Mouse (Mus musculus) CH12.LX (cell line): ENCODE measurements around the gene Ube2c. TPM values are rescaled to one million over a fixed set of nuclear protein-coding genes. Genes with fewer than 3 reads are reported as not detected.

Experiments
- DNase-seq: peaks from one replicate; pipeline ENCODE4 v3.0.0-alpha.2; 2013; ENCODE audit errors: extremely low read depth
- H3K27ac ChIP-seq: 2 replicates; pipeline ENCODE4 v1.5.1; 2012; ENCODE audit warnings: low read depth, mild to moderate bottlenecking, control low read depth, moderate library complexity; ENCODE audit not compliant: insufficient read depth
- H3K27me3 ChIP-seq: replicated peaks from 2 replicates; pipeline ENCODE3; 2012; ENCODE audit warnings: inconsistent platforms
- H3K36me3 ChIP-seq, 2 experiments: replicated peaks in 1 of 2; 2 replicates each; pipeline versions ENCODE3 to v1.6.1; 2012; ENCODE audit warnings: inconsistent platforms in 1 of 2, low read length in 1 of 2, mild to moderate bottlenecking in 1 of 2, mixed read lengths in 1 of 2, moderate library complexity in 1 of 2; ENCODE audit not compliant: control insufficient read depth in 1 of 2, insufficient read depth in 1 of 2
- H3K4me1 ChIP-seq, 2 experiments: 2 replicates each; pipeline ENCODE4 v1.6.1; 2012; ENCODE audit warnings: inconsistent platforms in 1 of 2, moderate library complexity in 1 of 2; ENCODE audit not compliant: insufficient read depth in 2 of 2, control insufficient read depth in 1 of 2
- H3K4me2 ChIP-seq: 2 replicates; pipeline ENCODE4 v1.6.1; 2012; ENCODE audit warnings: low read depth, mild to moderate bottlenecking, control low read depth; ENCODE audit not compliant: poor library complexity, insufficient read depth, severe bottlenecking
- H3K4me3 ChIP-seq, 3 experiments: fragments of 150-350 bp in 1 of 3; sonication (generic) in 1 of 3; replicated peaks in 1 of 3; 2 replicates each; pipeline versions ENCODE3 to v1.5.1; 2011 to 2012; ENCODE audit warnings: low read depth in 2 of 3, low read length in 2 of 3, mild to moderate bottlenecking in 2 of 3, moderate library complexity in 2 of 3, control low read depth in 1 of 3, improper control_type of control experiment in 1 of 3, inconsistent platforms in 1 of 3, mixed read lengths in 1 of 3; ENCODE audit not compliant: poor library complexity in 1 of 3
- H3K79me2 ChIP-seq: replicated peaks from 2 replicates; pipeline ENCODE4 v1.6.1; 2012; ENCODE audit warnings: mild to moderate bottlenecking, moderate library complexity; ENCODE audit not compliant: control insufficient read depth, poor library complexity, insufficient read depth, severe bottlenecking; ENCODE audit errors: extremely low read depth
- H3K9ac ChIP-seq: 2 replicates; pipeline ENCODE4 v1.6.1; 2012; ENCODE audit warnings: low read depth, mild to moderate bottlenecking, control low read depth, moderate library complexity; ENCODE audit not compliant: insufficient read depth
- H3K9me3 ChIP-seq: replicated peaks from 2 replicates; pipeline ENCODE3; 2012; ENCODE audit warnings: low read length, inconsistent platforms, mixed read lengths
- CHD1 ChIP-seq: IDR thresholded peaks from 2 replicates; pipeline ENCODE4 v1.6.1; 2012; ENCODE audit warnings: low read depth, low read length, improper control_type of control experiment, inconsistent platforms
- CHD2 ChIP-seq: IDR thresholded peaks from 2 replicates; pipeline ENCODE4 v1.6.1; 2011; ENCODE audit warnings: low read length, improper control_type of control experiment
- CTCF ChIP-seq, 2 experiments: IDR thresholded peaks in 1 of 2; conservative IDR thresholded peaks in 1 of 2; 2 replicates each; pipeline ENCODE4 v1.5.1; 2011 to 2012; ENCODE audit warnings: low read depth in 2 of 2, low read length in 2 of 2, improper control_type of control experiment in 1 of 2, inconsistent platforms in 1 of 2, mild to moderate bottlenecking in 1 of 2, moderate library complexity in 1 of 2
- ELF1 ChIP-seq: IDR thresholded peaks from 2 replicates; pipeline ENCODE4 v1.6.1; 2014; ENCODE audit warnings: low read depth, mild to moderate bottlenecking, inconsistent platforms, low read length, improper control_type of control experiment
- EP300 ChIP-seq: IDR thresholded peaks from 2 replicates; pipeline ENCODE4 v1.6.1; 2011; ENCODE audit warnings: low read length, improper control_type of control experiment
- ETS1 ChIP-seq: conservative IDR thresholded peaks from 2 replicates; pipeline ENCODE4 v1.6.1; 2012; ENCODE audit warnings: low read depth, mild to moderate bottlenecking, inconsistent platforms, low read length, improper control_type of control experiment, moderate library complexity
- IRF4 ChIP-seq: IDR thresholded peaks from 2 replicates; pipeline ENCODE4 v1.6.1; 2014; ENCODE audit warnings: low read depth, mild to moderate bottlenecking, inconsistent platforms, low read length, improper control_type of control experiment
- JUND ChIP-seq: conservative IDR thresholded peaks from 2 replicates; pipeline ENCODE4 v1.6.1; 2011; ENCODE audit warnings: low read depth, low read length, improper control_type of control experiment
- KAT2A ChIP-seq: IDR thresholded peaks from 2 replicates; pipeline ENCODE4 v1.6.1; 2012; ENCODE audit warnings: low read length, improper control_type of control experiment, inconsistent platforms; ENCODE audit not compliant: insufficient replicate concordance
- MEF2A ChIP-seq: IDR thresholded peaks from 2 replicates; pipeline ENCODE4 v1.6.1; 2014; ENCODE audit warnings: low read depth, mild to moderate bottlenecking, inconsistent platforms, low read length, improper control_type of control experiment, borderline replicate concordance
- MXI1 ChIP-seq: IDR thresholded peaks from 2 replicates; pipeline ENCODE4 v1.6.1; 2011; ENCODE audit warnings: mild to moderate bottlenecking, low read depth, low read length, improper control_type of control experiment
- MYC ChIP-seq: IDR thresholded peaks from 2 replicates; pipeline ENCODE4 v1.6.1; 2011; ENCODE audit warnings: low read depth, mild to moderate bottlenecking, improper control_type of control experiment, low read length
- POLR2A ChIP-seq: IDR thresholded peaks from 2 replicates; pipeline ENCODE4 v1.6.1; 2011; ENCODE audit warnings: low read depth, mild to moderate bottlenecking, improper control_type of control experiment, low read length
- RAD21 ChIP-seq: IDR thresholded peaks from 2 replicates; pipeline ENCODE4 v1.6.1; 2011; ENCODE audit warnings: low read depth, mild to moderate bottlenecking, low read length, improper control_type of control experiment, moderate library complexity
- RCOR1 ChIP-seq: conservative IDR thresholded peaks from 2 replicates; pipeline ENCODE4 v1.6.1; 2012; ENCODE audit warnings: low read depth, mild to moderate bottlenecking, inconsistent platforms, low read length, improper control_type of control experiment
- SIN3A ChIP-seq: IDR thresholded peaks from 2 replicates; pipeline ENCODE4 v1.6.1; 2012; ENCODE audit warnings: low read length, improper control_type of control experiment, inconsistent platforms
- SMC3 ChIP-seq: IDR thresholded peaks from 2 replicates; pipeline ENCODE4 v1.6.1; 2011; ENCODE audit warnings: low read depth, low read length, improper control_type of control experiment
- TBP ChIP-seq: conservative IDR thresholded peaks from 2 replicates; pipeline ENCODE4 v1.6.1; 2011; ENCODE audit warnings: low read depth, low read length, improper control_type of control experiment
- TCF12 ChIP-seq: IDR thresholded peaks from 2 replicates; pipeline ENCODE4 v1.6.1; 2014; ENCODE audit warnings: low read depth, mild to moderate bottlenecking, inconsistent platforms, low read length, improper control_type of control experiment
- ZKSCAN1 ChIP-seq: IDR thresholded peaks from 2 replicates; pipeline ENCODE4 v1.6.1; 2012; ENCODE audit warnings: low read depth, inconsistent platforms, low read length, improper control_type of control experiment, borderline replicate concordance
- ZMIZ1 ChIP-seq: IDR thresholded peaks from 2 replicates; pipeline ENCODE4 v1.6.1; 2012; ENCODE audit warnings: low read depth, mild to moderate bottlenecking, inconsistent platforms, low read length, improper control_type of control experiment
- ZNF384 ChIP-seq: IDR thresholded peaks from 2 replicates; pipeline ENCODE4 v1.6.1; 2012; ENCODE audit warnings: low read depth, low read length, improper control_type of control experiment, inconsistent platforms
- dilution Hi-C: fragments of 300-500 bp; cut with MboI; formaldehyde crosslinking; loops from 2 replicates; pipeline ENCODE4 v1.14.3; 2020; ENCODE audit warnings: low sequenced_read_pairs; ENCODE audit not compliant: extremely low pct_unique_long_range_greater_than_20kb, extremely low pct_ligation_motif_present
- in situ Hi-C: fragments of 300-500 bp; cut with MboI; formaldehyde crosslinking; loops from 3 replicates; pipeline ENCODE4 v1.14.3; 2019; ENCODE audit warnings: low sequenced_read_pairs, low pct_ligation_motif_present, low pct_unique_long_range_greater_than_20kb, mixed read lengths
- polyA plus RNA-seq: library from polyadenylated mRNA; unstranded; fragments of >175 nt; gene quantifications from 2 replicates; pipeline ENCODE4 v1.2.1, GENCODE M21; 2012; ENCODE audit warnings: low read depth; ENCODE audit not compliant: insufficient read length
- total RNA-seq, 2 experiments: library from RNA; depleted of rRNA; stranded (reverse); fragments of 300-350 nt in 1 of 2; fragments of >200 nt in 1 of 2; gene quantifications; 2 replicates each; pipeline ENCODE4 v1.2.3; 2012 to 2014

The Ube2c gene
- total and polyA plus RNA-seq, 3 experiments, result 103 to 226 (median 126) TPM

- no peak for TF ChIP-seq MYC
- no peak for TF ChIP-seq IRF4
- no peak for TF ChIP-seq TCF12
- TF ChIP-seq KAT2A, result no peak
- TF ChIP-seq RAD21, result no peak
- no peak for TF ChIP-seq CTCF (conservative IDR thresholded peaks at IDR 0.05 in 1 of 2, IDR thresholded peaks at IDR 0.05 in 1 of 2; ENCODE audit: low read depth in 2 of 2, low read length in 2 of 2)
- TF ChIP-seq ZKSCAN1, result no peak
- no peak for TF ChIP-seq SIN3A
- TF ChIP-seq RCOR1, result no peak
- no peak for TF ChIP-seq ZNF384
- no peak for TF ChIP-seq MXI1
- no peak for TF ChIP-seq ZMIZ1
- TF ChIP-seq ELF1, result no peak
- TF ChIP-seq EP300, result no peak
- TF ChIP-seq, all 38 proteins: peak for 0
- H3K4me2 ChIP-seq, result no peak overlapping the region
- peaks cover 91% of the 10 kb centered on the region for H3K27me3 ChIP-seq
- no peak overlapping the region for H3K4me3 ChIP-seq
- peaks cover under 1 to 1% of the 10 kb centered on the region in 2 experiments; a peak in 2 of 4 replicates for H3K4me1 ChIP-seq
- DNase-seq, result no peak
- no peak overlapping the region for H3K9ac ChIP-seq
- no peaks in the 10 kb centered on the region for H3K36me3 ChIP-seq
- no peaks in the 10 kb centered on the region for H3K9me3 ChIP-seq
- dilution Hi-C loops, result no loop called here
- H3K79me2 ChIP-seq, result no peaks in the 10 kb centered on the region
- no peak overlapping the region for H3K27ac ChIP-seq
- in situ Hi-C loops, result loop anchor here (25.0 kb wide), 1 partner anchor 328 kb away; the partner anchor contains the start of genes Matn4 and Rbpjl
Measured at GRCm38 (mm10) chr2:164739876-164740275, 29.8 kb upstream of the Ube2c start.

GRCm38 (mm10) chr2:164744987-164745386, 24.7 kb upstream of the Ube2c start:
- H3K4me1 ChIP-seq, result peaks cover 6 to 19% of the 10 kb centered on the region in 2 experiments; a peak in 3 of 4 replicates
- H3K36me3 ChIP-seq, result peaks cover 12 to 27% of the 10 kb centered on the region in 2 experiments
- dilution Hi-C loops, result no loop called here
- peaks cover 7% of the 10 kb centered on the region for H3K79me2 ChIP-seq
- H3K9me3 ChIP-seq, result no peaks in the 10 kb centered on the region
- peak overlapping the region; percentile 24; the same call in 1 of the 2 replicates for H3K9ac ChIP-seq
- DNase-seq, result no peak
- TF ChIP-seq CHD2 (no peak), CTCF (conservative IDR thresholded peaks at IDR 0.05 in 1 of 2, IDR thresholded peaks at IDR 0.05 in 1 of 2; ENCODE audit: low read depth in 2 of 2, low read length in 2 of 2) (no peak), ETS1 (no peak), JUND (no peak), SMC3 (no peak), EP300 (no peak), POLR2A (no peak), MEF2A (no peak), CHD1 (no peak), TBP (no peak), SIN3A (no peak), RAD21 (no peak), RCOR1 (no peak), KAT2A (no peak), MXI1 (no peak)
- in situ Hi-C loops, result loop anchor here (25.0 kb wide), 1 partner anchor 333 kb away; the partner anchor contains the start of genes Matn4 and Rbpjl
- peak overlapping the region; percentile 66 to 96 (median 96) for H3K4me3 ChIP-seq
- H3K4me2 ChIP-seq, result peak overlapping the region; percentile 73
- peaks cover 52% of the 10 kb centered on the region for H3K27me3 ChIP-seq
- no peak overlapping the region for H3K27ac ChIP-seq
